Mouse (Mus musculus) testis, adult 2 months (tissue): ENCODE measurements around the gene Nhp2. TPM values are rescaled to one million over a fixed set of nuclear protein-coding genes. Genes with fewer than 3 reads are reported as not detected.
A peak's percentile ranks its signal among the peaks of the same experiment; 100 is the strongest.
"Not testable (repeated sequence)": the region's sequence is repeated elsewhere in the genome, so short reads cannot be mapped to it uniquely, and the experiment has no call there.

ENCODE experiments used
- H3K27ac ChIP-seq: fragments of 200-500 bp; 2 replicates; pipeline ENCODE4 v1.5.1; 2012; ENCODE audit warnings: low read depth, low read length; ENCODE audit not compliant: control insufficient read depth, insufficient read depth
- H3K27me3 ChIP-seq: fragments of 200-500 bp; 2 replicates; pipeline ENCODE4 v1.6.1; 2012; ENCODE audit warnings: mild to moderate bottlenecking, low read length, moderate library complexity; ENCODE audit not compliant: control insufficient read depth, insufficient read depth
- H3K36me3 ChIP-seq: fragments of 200-500 bp; 2 replicates; pipeline ENCODE4 v1.6.1; 2012; ENCODE audit warnings: mild to moderate bottlenecking, low read length; ENCODE audit not compliant: control insufficient read depth, insufficient read depth
- H3K4me1 ChIP-seq: fragments of 200-500 bp; 2 replicates; pipeline ENCODE4 v1.6.1; 2012; ENCODE audit warnings: low read length; ENCODE audit not compliant: control insufficient read depth, insufficient read depth
- H3K4me3 ChIP-seq: fragments of 200-500 bp; 2 replicates; pipeline ENCODE4 v1.5.1; 2012; ENCODE audit warnings: low read depth, mild to moderate bottlenecking, low read length, moderate library complexity, mixed read lengths; ENCODE audit not compliant: control insufficient read depth
- CTCF ChIP-seq: fragments of 200-500 bp; IDR thresholded peaks from 2 replicates; pipeline ENCODE4 v1.5.1; 2012; ENCODE audit warnings: low read depth, mild to moderate bottlenecking, inconsistent platforms, low read length, moderate library complexity; ENCODE audit not compliant: control insufficient read depth, insufficient read depth, insufficient replicate concordance
- POLR2A ChIP-seq: fragments of 200-500 bp; IDR thresholded peaks from 2 replicates; pipeline ENCODE4 v1.6.1; 2012; ENCODE audit warnings: low read depth, mild to moderate bottlenecking, inconsistent platforms, low read length, moderate library complexity; ENCODE audit not compliant: control insufficient read depth
- polyA plus RNA-seq: library from polyadenylated mRNA; depleted of rRNA; stranded (reverse); fragments of >200 nt; gene quantifications from 2 replicates; pipeline ENCODE4 v1.2.3, GENCODE M21; 2012

The Nhp2 gene
- polyA plus RNA-seq, 1 experiment = 33.5 TPM

DNA sequence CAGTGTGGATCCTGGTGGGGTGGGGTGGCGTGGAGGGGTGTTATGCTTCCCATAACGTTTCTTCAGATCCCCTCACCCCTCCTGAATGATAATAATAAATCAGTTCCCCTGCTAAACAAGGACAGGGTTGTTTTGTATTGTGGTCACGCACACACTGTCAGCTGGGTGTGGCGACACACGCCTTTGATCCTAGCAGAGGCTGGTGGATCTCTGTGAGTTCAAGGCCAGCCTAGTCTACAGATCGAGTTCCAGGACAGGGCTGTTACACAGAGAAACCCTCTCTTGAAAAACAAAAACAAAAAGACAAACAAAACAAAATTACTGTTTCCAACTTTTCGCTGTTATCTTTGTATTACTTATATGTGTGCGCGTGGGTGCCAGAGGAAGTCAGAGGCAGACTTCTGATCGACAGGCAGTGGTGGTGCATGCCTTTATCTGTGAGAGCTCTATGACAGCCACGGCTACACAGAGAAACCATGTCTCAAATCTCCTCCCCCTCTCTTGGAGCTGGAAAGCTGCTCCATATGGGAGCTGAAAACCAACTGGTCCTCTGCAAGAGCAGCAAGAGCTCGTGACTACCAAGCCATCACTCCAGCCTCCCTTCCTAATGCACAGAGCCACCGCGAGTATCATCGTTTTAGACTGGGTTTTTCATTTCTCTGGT lies 10.2 kb downstream of the Nhp2 start:
- Histone ChIP-seq H3K27me3 (no peaks in the 10 kb centered on the region), H3K36me3 (no peaks in the 10 kb centered on the region; the same call in none of the 2 replicates), H3K27ac (no peak overlapping the region), H3K4me3 (no peak overlapping the region), H3K4me1 (peaks cover 6% of the 10 kb centered on the region)
- TF ChIP-seq CTCF = no peak
- TF ChIP-seq POLR2A = no peak

GRCm38 (mm10) chr11:51632130-51632753 lies 12.7 kb downstream of the Nhp2 start:
- H3K27ac ChIP-seq = peak overlapping the region; percentile 42
- H3K4me3 ChIP-seq = no peak overlapping the region
- H3K27me3 ChIP-seq = no peaks in the 10 kb centered on the region
- no peaks in the 10 kb centered on the region; the same call in 1 of the 2 replicates for H3K36me3 ChIP-seq
- TF ChIP-seq POLR2A (no peak), CTCF (no peak)
- H3K4me1 ChIP-seq = peaks cover 13% of the 10 kb centered on the region

GRCm38 (mm10) chr11:51633200-51633599 lies 13.7 kb downstream of the Nhp2 start:
- not testable (repeated sequence) for H3K27me3 ChIP-seq, H3K27ac ChIP-seq, H3K4me3 ChIP-seq, H3K36me3 ChIP-seq
- H3K4me1 ChIP-seq = peaks cover 21% of the 10 kb centered on the region

- TF ChIP-seq POLR2A (no peak), CTCF (no peak)
- Histone ChIP-seq H3K36me3 (no peaks in the 10 kb centered on the region; the same call in 1 of the 2 replicates), H3K27ac (peak overlapping the region; percentile 61), H3K4me3 (no peak overlapping the region), H3K27me3 (no peaks in the 10 kb centered on the region), H3K4me1 (peaks cover 21% of the 10 kb centered on the region)
These were observed 14.2 kb downstream of the Nhp2 start for GRCm38 (mm10) chr11:51633721-51634120.

- peak overlapping the region; percentile 88 for H3K27ac ChIP-seq
- H3K36me3 ChIP-seq = no peaks in the 10 kb centered on the region; the same call in 1 of the 2 replicates
- peaks cover 21% of the 10 kb centered on the region for H3K4me1 ChIP-seq
- H3K4me3 ChIP-seq = peak overlapping the region; percentile 98
- no peaks in the 10 kb centered on the region for H3K27me3 ChIP-seq
- TF ChIP-seq CTCF (no peak), POLR2A (no peak)
These were observed 15.6 kb downstream of the Nhp2 start for GRCm38 (mm10) chr11:51635127-51635524.

- no peaks in the 10 kb centered on the region; the same call in 1 of the 2 replicates for H3K36me3 ChIP-seq
- peak within 1 kb of the TSS; percentile 88 for H3K27ac ChIP-seq
- H3K4me3 ChIP-seq = peak within 1 kb of the TSS; percentile 98
- peaks cover 21% of the 10 kb centered on the region for H3K4me1 ChIP-seq
- no peaks in the 10 kb centered on the region for H3K27me3 ChIP-seq
- peak; percentile 68; the same call in 1 of the 2 replicates for TF ChIP-seq POLR2A
- TF ChIP-seq CTCF = no peak
These were observed 16.2 kb downstream of the Nhp2 start, which contains the start of gene Rmnd5b for GRCm38 (mm10) chr11:51635525-51636322. Gene Rmnd5b, minus strand, starts transcription at chr11:51635896.

GRCm38 (mm10) chr11:51636323-51636684 lies 16.8 kb downstream of the Nhp2 start:
- no peaks in the 10 kb centered on the region for H3K27me3 ChIP-seq

More at GRCm38 (mm10) chr11:51636323-51636684, 16.8 kb downstream of the Nhp2 start:
- H3K4me1 ChIP-seq = peaks cover 21% of the 10 kb centered on the region
- peak overlapping the region; percentile 88 for H3K27ac ChIP-seq
- H3K36me3 ChIP-seq = no peaks in the 10 kb centered on the region; the same call in 1 of the 2 replicates
- peak overlapping the region; percentile 98 for H3K4me3 ChIP-seq
- TF ChIP-seq CTCF (peak; percentile 25; the same call in 1 of the 2 replicates), POLR2A (no peak)
